Mouse (Mus musculus): ENCODE measurements around the gene Olfr45.

DNA sequence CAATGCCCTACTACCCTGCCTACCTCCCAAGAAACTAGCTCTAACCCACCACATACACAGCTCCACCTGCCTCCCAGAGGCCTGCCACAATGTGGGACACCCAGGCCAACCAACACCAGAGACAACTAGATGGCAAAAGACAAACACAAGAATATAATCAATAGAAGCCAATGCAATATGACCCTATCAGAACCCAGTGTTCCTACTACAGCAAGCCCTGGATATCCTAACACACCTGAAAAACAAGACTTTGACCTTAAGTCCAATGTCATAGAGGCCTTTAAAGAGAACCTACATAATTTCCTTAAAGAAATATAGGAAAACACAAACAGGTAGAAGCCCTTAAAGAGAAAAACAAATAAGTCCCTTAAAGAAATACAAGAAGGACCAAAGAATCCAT is 43.8 kb downstream of the Olfr45 start:
- TF ChIP-seq NRF1 (IDR thresholded peaks at IDR 0.05; ENCODE audit: insufficient read depth, low read depth, low read length, poor library complexity, severe bottlenecking) (no peak), ZNF384 (IDR thresholded peaks at IDR 0.05; ENCODE audit: low read depth, low read length) (no peak), CTCF (IDR thresholded peaks at IDR 0.05 in 2 of 3, conservative IDR thresholded peaks at IDR 0.05 in 1 of 3; ENCODE audit: control insufficient read depth in 1 of 3, insufficient read depth in 1 of 3, low read depth in 2 of 3, low read length in 3 of 3, poor library complexity in 1 of 3, severe bottlenecking in 1 of 3) (no peak), EP300 (IDR thresholded peaks at IDR 0.05; ENCODE audit: low read depth in 1 of 2, low read length in 2 of 2) (no peak)
